In genomic region chr1:152790254-152790653, GRCm38 (mm10) we compare ENCODE assay signal across 8 mouse cellular contexts. TPM values are rescaled to one million over a fixed set of nuclear protein-coding genes. Genes with fewer than 3 reads are reported as not detected.
A peak's percentile ranks its signal among the peaks of the same experiment; 100 is the strongest.
DNase-seq lines count a peak whose midpoint lies in the region; ATAC-seq and TF ChIP-seq lines count a peak whose summit lies in the region.

No protein-coding gene starts in this region.

- no peaks in the 10 kb centered on the region for H3K9me3 ChIP-seq in CH12.LX (replicated peaks; ENCODE audit: low read length)
- no peaks in the 10 kb centered on the region for H3K9me3 ChIP-seq in limb, embryonic 14.5 days (ENCODE audit: control insufficient read depth, low read length)
- no peaks in the 10 kb centered on the region for H3K9me3 ChIP-seq in neural tube, embryonic 12.5 days

- no peaks in the 10 kb centered on the region for H3K36me3 ChIP-seq in CH12.LX (replicated peaks in 1 of 2; ENCODE audit: control insufficient read depth in 1 of 2, insufficient read depth in 1 of 2, low read length in 1 of 2)
- H3K36me3 ChIP-seq in limb, embryonic 14.5 days (ENCODE audit: control insufficient read depth, insufficient read depth, low read length): no peaks in the 10 kb centered on the region
- H3K36me3 ChIP-seq in neural tube, embryonic 12.5 days: no peaks in the 10 kb centered on the region

- TF ChIP-seq EP300 in CH12.LX (IDR thresholded peaks at IDR 0.05; ENCODE audit: low read length): no peak

- no peak for TF ChIP-seq POLR2A in CH12.LX (IDR thresholded peaks at IDR 0.05; ENCODE audit: low read depth, low read length)
- no peak for TF ChIP-seq POLR2A in limb, embryonic 14.5 days (IDR thresholded peaks at IDR 0.05; ENCODE audit: borderline replicate concordance, extremely low read depth, insufficient read depth, insufficient read length)

- WGBS in limb, embryonic 14.5 days: 11% methylated on average over 12 of the region's 12 CpGs
- 7% methylated on average over 12 of the region's 12 CpGs for WGBS in neural tube, embryonic 12.5 days

- H3K4me3 ChIP-seq in gastrocnemius, adult 2 months: no peak overlapping the region
- H3K4me3 ChIP-seq in CH12.LX (replicated peaks in 1 of 3; ENCODE audit: low read depth in 2 of 3, low read length in 2 of 3, poor library complexity in 1 of 3): no peak overlapping the region
- no peak overlapping the region for H3K4me3 ChIP-seq in limb, embryonic 14.5 days (replicated peaks; ENCODE audit: low read length)
- H3K4me3 ChIP-seq in neural tube, embryonic 12.5 days: no peak overlapping the region

- no peak overlapping the region for H3K4me2 ChIP-seq in CH12.LX (ENCODE audit: insufficient read depth, low read depth, poor library complexity, severe bottlenecking)
- H3K4me2 ChIP-seq in limb, embryonic 14.5 days (replicated peaks; ENCODE audit: low read depth, low read length, severe bottlenecking): no peak overlapping the region; the same call in 1 of the 2 replicates
- H3K4me2 ChIP-seq in neural tube, embryonic 12.5 days (replicated peaks): no peak overlapping the region

- dilution Hi-C loops in CH12.LX (cut with MboI; ENCODE audit: extremely low pct_ligation_motif_present, extremely low pct_unique_long_range_greater_than_20kb, low sequenced_read_pairs): no loop called here

- peak; percentile 30; the same call in 1 of the 2 replicates for ATAC-seq in limb, embryonic 14.5 days (ENCODE audit: low FRiP score, low read depth)
- ATAC-seq in neural tube, embryonic 12.5 days (ENCODE audit: low FRiP score, low read depth): 0 out of 2 replicates have a peak, but pooled peaks have one; percentile 44

- no peak overlapping the region for H3K27ac ChIP-seq in gastrocnemius, adult 2 months
- no peak overlapping the region for H3K27ac ChIP-seq in CH12.LX (ENCODE audit: insufficient read depth, low read depth)
- no peak overlapping the region for H3K27ac ChIP-seq in limb, embryonic 14.5 days (replicated peaks; ENCODE audit: low read depth, low read length)
- H3K27ac ChIP-seq in neural tube, embryonic 12.5 days: no peak overlapping the region

- TF ChIP-seq CTCF in gastrocnemius, adult 2 months (IDR thresholded peaks at IDR 0.05): peak; percentile 72
- TF ChIP-seq CTCF in CH12.LX (conservative IDR thresholded peaks at IDR 0.05 in 1 of 2, IDR thresholded peaks at IDR 0.05 in 1 of 2; ENCODE audit: low read depth in 2 of 2, low read length in 2 of 2): peak; percentile 23 to 57; a peak in 2 of 4 replicates

- peak; percentile 65 for TF ChIP-seq RAD21 in CH12.LX (IDR thresholded peaks at IDR 0.05; ENCODE audit: low read depth, low read length)

- peak; percentile 39 for DNase-seq in gastrocnemius, adult 2 months
- no peak for DNase-seq in gastrocnemius, postnatal 14 days
- DNase-seq in CH12.LX (ENCODE audit: extremely low read depth): peak; percentile 51
- DNase-seq in brain, adult 2 months (ENCODE audit: low read depth, low spot score): peak; percentile 53
- peak; percentile 49 to 51 for DNase-seq in heart, postnatal 36 days
- peak; percentile 58 for DNase-seq in limb, embryonic 14.5 days (ENCODE audit: low spot score)
- DNase-seq in left cerebral cortex, postnatal 36 days (ENCODE audit: low spot score in 2 of 2): no peak

- intact Hi-C loops in gastrocnemius, adult 2 months (cut with DNase I): loop anchor here (2.0 to 10.0 kb wide), 3 partner anchors 113 to 595 kb away; partner anchors contain the start of gene Smg7
- intact Hi-C loops in gastrocnemius, postnatal 14 days (cut with DNase I; ENCODE audit: low total_unique reads): loop anchor here (10.0 kb wide), 1 partner anchor 115 kb away; the partner anchor contains the start of gene Smg7
- intact Hi-C loops in heart, postnatal 36 days (cut with DNase I): loop anchor here (1.0 to 10.0 kb wide), 3 partner anchors 114 to 585 kb away; no protein-coding TSS in a partner anchor
- intact Hi-C loops in left cerebral cortex, postnatal 36 days (cut with DNase I): no loop called here

- H3K27me3 ChIP-seq in CH12.LX (replicated peaks): no peaks in the 10 kb centered on the region
- no peaks in the 10 kb centered on the region for H3K27me3 ChIP-seq in limb, embryonic 14.5 days (ENCODE audit: control insufficient read depth, insufficient read depth, low read length)
- no peaks in the 10 kb centered on the region for H3K27me3 ChIP-seq in neural tube, embryonic 12.5 days (replicated peaks)

- H3K4me1 ChIP-seq in CH12.LX (ENCODE audit: control insufficient read depth in 1 of 2, insufficient read depth in 2 of 2): no peaks in the 10 kb centered on the region
- no peaks in the 10 kb centered on the region for H3K4me1 ChIP-seq in limb, embryonic 14.5 days (ENCODE audit: control insufficient read depth, insufficient read depth, low read length)
- H3K4me1 ChIP-seq in neural tube, embryonic 12.5 days: peaks cover 28% of the 10 kb centered on the region

- no peaks in the 10 kb centered on the region for H3K79me2 ChIP-seq in CH12.LX (replicated peaks; ENCODE audit: control insufficient read depth, extremely low read depth, insufficient read depth, poor library complexity, severe bottlenecking)

- no peak overlapping the region for H3K9ac ChIP-seq in CH12.LX (ENCODE audit: insufficient read depth, low read depth)
- no peak overlapping the region for H3K9ac ChIP-seq in limb, embryonic 14.5 days (ENCODE audit: low read depth, low read length, severe bottlenecking)
- H3K9ac ChIP-seq in neural tube, embryonic 12.5 days: no peak overlapping the region

- in situ Hi-C loops in CH12.LX (cut with MboI; ENCODE audit: low pct_ligation_motif_present, low pct_unique_long_range_greater_than_20kb, low sequenced_read_pairs): loop anchor here (10.0 to 25.0 kb wide), 2 partner anchors 115 to 597 kb away; partner anchors contain the start of gene Smg7

TF ChIP-seq in CH12.LX, 34 proteins besides CTCF, POLR2A, EP300 and RAD21:
- TF ChIP-seq SMC3 (IDR thresholded peaks at IDR 0.05; ENCODE audit: low read depth, low read length) (peak; percentile 55), ZC3H11A (IDR thresholded peaks at IDR 0.05; ENCODE audit: low read depth, low read length) (peak; percentile 22), CHD2 (IDR thresholded peaks at IDR 0.05; ENCODE audit: low read length) (no peak)

RNA-seq across cellular contexts. Expression of gene Ncf2, which starts 9.7 kb away (rescaled TPM):
- total RNA-seq in gastrocnemius, adult 2 months (2021): under 1 TPM; 0.67 to 0.87 TPM
- 1 to 10 TPM; 1.4 to 1.6 TPM for total RNA-seq in gastrocnemius, postnatal 14 days (2021)
- total RNA-seq in CH12.LX (2012; rRNA removed) (82.5 and 89.2 TPM in 2 replicates), CH12.LX (2014; rRNA removed) (89.9 and 99.9 TPM in 2 replicates)
- polyA plus RNA-seq in CH12.LX (2012; ENCODE audit: insufficient read length, low read depth): 82.6 and 85.8 TPM in 2 replicates
- total RNA-seq in heart, postnatal 36 days (2021): 1 to 10 TPM; 4.4 to 6.0 TPM
- 3.8 and 5.2 TPM in 2 replicates for polyA plus RNA-seq in limb, embryonic 14.5 days (2012; rRNA removed)
- 6.0 and 6.8 TPM in 2 replicates for polyA plus RNA-seq in limb, embryonic 14.5 days (2014; fragmentation: Nextera tagmentation; extraction: Ambion mirVana)
- 3.0 and 4.0 TPM in 2 replicates for polyA plus RNA-seq in neural tube, embryonic 12.5 days (2016; fragmentation: Nextera tagmentation; extraction: Ambion mirVana)
- total RNA-seq in left cerebral cortex, postnatal 36 days (2021): 1 to 10 TPM; 2.7 to 3.0 TPM

RNA-seq across cellular contexts. Expression of gene Arpc5, which starts 23.9 kb away (rescaled TPM):
- total RNA-seq in gastrocnemius, adult 2 months (2021): 10 to 100 TPM in 1 of 2 experiments, 1 to 10 TPM in 1; 9.4 to 11.5 TPM
- 10 to 100 TPM; 27.4 to 30.7 TPM for total RNA-seq in gastrocnemius, postnatal 14 days (2021)
- total RNA-seq in CH12.LX (2012; rRNA removed) (125 and 128 TPM in 2 replicates), CH12.LX (2014; rRNA removed) (399 and 408 TPM in 2 replicates)
- 232 and 260 TPM in 2 replicates for polyA plus RNA-seq in CH12.LX (2012; ENCODE audit: insufficient read length, low read depth)
- total RNA-seq in heart, postnatal 36 days (2021): 10 to 100 TPM; 33.3 to 36.6 TPM
- 96.4 and 136 TPM in 2 replicates for polyA plus RNA-seq in limb, embryonic 14.5 days (2012; rRNA removed)
- 257 and 263 TPM in 2 replicates for polyA plus RNA-seq in limb, embryonic 14.5 days (2014; fragmentation: Nextera tagmentation; extraction: Ambion mirVana)
- 294 and 320 TPM in 2 replicates for polyA plus RNA-seq in neural tube, embryonic 12.5 days (2016; fragmentation: Nextera tagmentation; extraction: Ambion mirVana)
- total RNA-seq in left cerebral cortex, postnatal 36 days (2021): 10 to 100 TPM; 88.8 to 93.4 TPM

RNA-seq across cellular contexts. Expression of gene Rgl1, which starts 24.1 kb away (rescaled TPM):
- total RNA-seq in gastrocnemius, adult 2 months (2021): 10 to 100 TPM in 1 of 2 experiments, 1 to 10 TPM in 1; 9.7 to 10.2 TPM
- 10 to 100 TPM; 19.6 to 23.3 TPM for total RNA-seq in gastrocnemius, postnatal 14 days (2021)
- total RNA-seq in CH12.LX (2012; rRNA removed): 0.25 and 0.42 TPM in 2 replicates
- 0.68 and 0.74 TPM in 2 replicates for total RNA-seq in CH12.LX (2014; rRNA removed)
- polyA plus RNA-seq in CH12.LX (2012; ENCODE audit: insufficient read length, low read depth): 1.7 and 1.8 TPM in 2 replicates
- 10 to 100 TPM; 34.9 to 38.3 TPM for total RNA-seq in heart, postnatal 36 days (2021)
- 28.5 and 29.6 TPM in 2 replicates for polyA plus RNA-seq in limb, embryonic 14.5 days (2012; rRNA removed)
- 40.5 and 46.1 TPM in 2 replicates for polyA plus RNA-seq in limb, embryonic 14.5 days (2014; fragmentation: Nextera tagmentation; extraction: Ambion mirVana)
- polyA plus RNA-seq in neural tube, embryonic 12.5 days (2016; fragmentation: Nextera tagmentation; extraction: Ambion mirVana): 22.7 and 24.8 TPM in 2 replicates
- total RNA-seq in left cerebral cortex, postnatal 36 days (2021): 100 to 1,000 TPM; 112 to 120 TPM

RNA-seq across cellular contexts. Expression of gene Apobec4, which starts 39.9 kb away (rescaled TPM):
- not detected for total RNA-seq in gastrocnemius, adult 2 months (2021)
- total RNA-seq in gastrocnemius, postnatal 14 days (2021): not detected
- not detected in 2 replicates for total RNA-seq in CH12.LX (2012; rRNA removed)
- total RNA-seq in CH12.LX (2014; rRNA removed): not detected in 2 replicates
- not detected in 2 replicates for polyA plus RNA-seq in CH12.LX (2012; ENCODE audit: insufficient read length, low read depth)
- total RNA-seq in heart, postnatal 36 days (2021): not detected
- not detected in 2 replicates for polyA plus RNA-seq in limb, embryonic 14.5 days (2012; rRNA removed)
- not detected in 2 replicates for polyA plus RNA-seq in limb, embryonic 14.5 days (2014; fragmentation: Nextera tagmentation; extraction: Ambion mirVana)
- polyA plus RNA-seq in neural tube, embryonic 12.5 days (2016; fragmentation: Nextera tagmentation; extraction: Ambion mirVana): not detected in 2 replicates
- total RNA-seq in left cerebral cortex, postnatal 36 days (2021): not detected

Comparison
In these comparisons a context has a peak if more than half of its experiments do, and no peak if none do; other contexts are left out.
1. DNase-seq: peak in gastrocnemius, adult 2 months (single experiment), CH12.LX (single experiment), brain, adult 2 months (single experiment), heart, postnatal 36 days (2 of 2) and limb, embryonic 14.5 days (single experiment); none in gastrocnemius, postnatal 14 days (single experiment) and left cerebral cortex, postnatal 36 days (0 of 2).
2. RNA of gene Ncf2, which starts 9.7 kb away (total RNA-seq): 82.5 to 99.9 TPM in CH12.LX; 4.4 to 6.0 TPM in heart, postnatal 36 days, 2.7 to 3.0 TPM in left cerebral cortex, postnatal 36 days, 1.4 to 1.6 TPM in gastrocnemius, postnatal 14 days and 0.67 to 0.87 TPM in gastrocnemius, adult 2 months; every median in the first group is over 10 times any median in the second.
3. RNA of gene Rgl1, which starts 24.1 kb away (total RNA-seq): 112 to 120 TPM in left cerebral cortex, postnatal 36 days, 34.9 to 38.3 TPM in heart, postnatal 36 days, 19.6 to 23.3 TPM in gastrocnemius, postnatal 14 days and 9.7 to 10.2 TPM in gastrocnemius, adult 2 months; 0.25 to 0.74 TPM in CH12.LX; every median in the first group is over 4 times any median in the second.